In genomic region chr4:114841336-114841920, GRCm38 (mm10) we compare ENCODE assay signal across 35 mouse cellular contexts. TPM values are rescaled to one million over a fixed set of nuclear protein-coding genes. Genes with fewer than 3 reads are reported as not detected.
A peak's percentile ranks its signal among the peaks of the same experiment; 100 is the strongest.
DNase-seq lines count a peak whose midpoint lies in the region; ATAC-seq lines count a peak whose summit lies in the region.
"Had no signal": no experiment of that assay in that cellular context is flagged by ENCODE, and none has a peak within 500 bp of the region (broad histone marks: within the 10 kb centered on the region; RNA-seq: fewer than 3 reads in every experiment).

No protein-coding gene starts in this region.

- H3K4me2 ChIP-seq in kidney, embryonic 15.5 days = peak overlapping the region; percentile 77
- no peak overlapping the region for H3K4me2 ChIP-seq in neural tube, embryonic 15.5 days
- H3K4me2 ChIP-seq: embryonic facial prominence, embryonic 15.5 days; forebrain, embryonic 12.5 days; heart, embryonic 11.5 days; liver, embryonic 11.5 days; lung, embryonic 15.5 days; midbrain, embryonic 13.5 days had no signal

- H3K36me3 ChIP-seq in kidney, embryonic 15.5 days = no peaks in the 10 kb centered on the region
- H3K36me3 ChIP-seq in neural tube, embryonic 15.5 days = no peaks in the 10 kb centered on the region
- H3K36me3 ChIP-seq: embryonic facial prominence, embryonic 15.5 days; forebrain, embryonic 12.5 days; G1E; hindbrain, embryonic 12.5 days; lung, embryonic 15.5 days; midbrain, embryonic 13.5 days had no signal

- DNase-seq in embryo, embryonic 10.5 days (ENCODE audit: low spot score) = peak; percentile 50
- no peak for DNase-seq in embryo, embryonic 11 days
- DNase-seq in kidney, postnatal 36 days = no peak
- DNase-seq in neural tube, embryonic 10.5 days (ENCODE audit: extremely low spot score, low spot score) = peak; percentile 50
- no peak for DNase-seq in yolk sac, embryonic 10.5 days (ENCODE audit: low spot score)
- DNase-seq: adrenal gland, adult 8-10 months; cerebellum, adult 2 months; cerebellum, postnatal 14 days; forebrain, postnatal 0 days; gastrocnemius, postnatal 14 days; heart, postnatal 36 days; kidney, postnatal 25 days; left cerebral cortex, postnatal 4 days; lung, postnatal 36 days; right cerebral cortex, adult 18-20 months; spleen, adult 18-20 months; thymus, postnatal 14 days had no signal

- ATAC-seq in kidney, embryonic 15.5 days (replicated peaks; ENCODE audit: low FRiP score) = peak; percentile 26; the same call in 1 of the 2 replicates
- no peak for ATAC-seq in neural tube, embryonic 15.5 days (ENCODE audit: low FRiP score)
- ATAC-seq: forebrain, postnatal 0 days; intestine, postnatal 0 days had no signal

- H3K27ac ChIP-seq in kidney, embryonic 15.5 days = peak overlapping the region; percentile 80
- no peak overlapping the region for H3K27ac ChIP-seq in neural tube, embryonic 15.5 days (replicated peaks)
- H3K27ac ChIP-seq: embryonic facial prominence, embryonic 15.5 days; forebrain, embryonic 12.5 days; hindbrain, embryonic 12.5 days; layer of hippocampus, adult 2 months; left cerebral cortex, adult 2 months; lung, embryonic 15.5 days; midbrain, embryonic 13.5 days had no signal

- H3K4me3 ChIP-seq in kidney, embryonic 15.5 days (replicated peaks) = peak overlapping the region; percentile 36; the same call in 1 of the 2 replicates
- no peak overlapping the region for H3K4me3 ChIP-seq in neural tube, embryonic 15.5 days (replicated peaks)
- H3K4me3 ChIP-seq: embryonic facial prominence, embryonic 15.5 days; forebrain, embryonic 12.5 days; hindbrain, embryonic 12.5 days; layer of hippocampus, adult 2 months; left cerebral cortex, adult 2 months; lung, embryonic 15.5 days; midbrain, embryonic 13.5 days had no signal

- peaks cover 82% of the 10 kb centered on the region for H3K27me3 ChIP-seq in kidney, embryonic 15.5 days
- H3K27me3 ChIP-seq in neural tube, embryonic 15.5 days (replicated peaks) = peaks cover 67% of the 10 kb centered on the region

- no peaks in the 10 kb centered on the region for H3K9me3 ChIP-seq in kidney, embryonic 15.5 days (replicated peaks)
- H3K9me3 ChIP-seq in neural tube, embryonic 15.5 days (replicated peaks) = no peaks in the 10 kb centered on the region
- H3K9me3 ChIP-seq: embryonic facial prominence, embryonic 15.5 days; forebrain, embryonic 12.5 days; G1E; hindbrain, embryonic 12.5 days; lung, embryonic 15.5 days; midbrain, embryonic 13.5 days had no signal

- H3K9ac ChIP-seq in kidney, embryonic 15.5 days = no peak overlapping the region
- no peak overlapping the region for H3K9ac ChIP-seq in neural tube, embryonic 15.5 days (replicated peaks)
- H3K9ac ChIP-seq: embryonic facial prominence, embryonic 15.5 days; forebrain, embryonic 12.5 days; forebrain, postnatal 0 days; hindbrain, embryonic 12.5 days; lung, embryonic 15.5 days; midbrain, embryonic 13.5 days had no signal

- 17% methylated on average over 9 of the region's 9 CpGs for WGBS in kidney, embryonic 15.5 days
- WGBS in neural tube, embryonic 15.5 days = 55% methylated on average over 9 of the region's 9 CpGs

- H3K4me1 ChIP-seq in kidney, embryonic 15.5 days = peaks cover 34% of the 10 kb centered on the region
- peaks cover 14% of the 10 kb centered on the region for H3K4me1 ChIP-seq in neural tube, embryonic 15.5 days

RNA-seq across cellular contexts. Expression of gene Gm12830, which starts 19.9 kb away (rescaled TPM):
- 0.09 and 0.14 TPM in 2 replicates for polyA plus RNA-seq in kidney, embryonic 15.5 days (2015; fragmentation: Nextera tagmentation; extraction: Ambion mirVana)
- not detected in 2 replicates for polyA plus RNA-seq in neural tube, embryonic 15.5 days (2015; fragmentation: Nextera tagmentation; extraction: Ambion mirVana)
- polyA plus RNA-seq: cerebellum, adult 2 months; cortical plate, adult 2 months; embryonic facial prominence, embryonic 15.5 days; forebrain, postnatal 0 days; G1E; heart, embryonic 11.5 days; heart, embryonic 16.5 days; hindbrain, embryonic 12.5 days; intestine, postnatal 0 days; liver, embryonic 11.5 days; liver, embryonic 16.5 days; lung, embryonic 15.5 days; stomach, embryonic 16.5 days; urinary bladder, adult 2 months had no signal

Comparison
In these comparisons a context has a peak if more than half of its experiments do, and no peak if none do; other contexts are left out.
1. DNase-seq: peak in embryo, embryonic 10.5 days (single experiment) and neural tube, embryonic 10.5 days (single experiment); none in embryo, embryonic 11 days (single experiment), kidney, postnatal 36 days (0 of 2) and yolk sac, embryonic 10.5 days (single experiment).